Mouse (Mus musculus) G1E (cell line): ENCODE results near the gene Rab23. TPM values are rescaled to one million over a fixed set of nuclear protein-coding genes. Genes with fewer than 3 reads are reported as not detected.

Source experiments
- ATAC-seq: 2 replicates; pipeline ENCODE4 v1.8.0; 2016; ENCODE audit warnings: mild to moderate bottlenecking; ENCODE audit not compliant: insufficient number of reproducible peaks, poor library complexity, low FRiP score, severe bottlenecking; ENCODE audit errors: extremely low read depth
- DNase-seq: peaks from one replicate; pipeline ENCODE4 v3.0.0; 2012; ENCODE audit warnings: low spot score
- H3K27me3 ChIP-seq: 2 replicates; pipeline ENCODE4 v1.6.1; 2012; ENCODE audit warnings: mild to moderate bottlenecking, low read length, inconsistent platforms; ENCODE audit not compliant: insufficient read depth
- H3K36me3 ChIP-seq: replicated peaks from 2 replicates; pipeline ENCODE3; 2012; ENCODE audit warnings: mild to moderate bottlenecking, inconsistent platforms
- H3K4me1 ChIP-seq: 2 replicates; pipeline ENCODE4 v1.6.1; 2012; ENCODE audit warnings: low read depth, low read length, inconsistent platforms, mixed read lengths; ENCODE audit not compliant: insufficient read depth
- H3K4me3 ChIP-seq: 2 replicates; pipeline ENCODE4 v1.5.1; 2012; ENCODE audit warnings: low read depth, mild to moderate bottlenecking, inconsistent platforms, low read length, moderate library complexity, mixed read lengths
- H3K9me3 ChIP-seq: replicated peaks from 2 replicates; pipeline ENCODE4 v1.6.1; 2012; ENCODE audit warnings: inconsistent platforms
- CTCF ChIP-seq: IDR thresholded peaks from 2 replicates; pipeline ENCODE4 v1.5.1; 2012; ENCODE audit warnings: low read depth, low read length, inconsistent platforms, mixed read lengths
- GATA1 ChIP-seq: IDR thresholded peaks from 2 replicates; pipeline ENCODE4 v1.6.1; 2012; ENCODE audit warnings: borderline replicate concordance, low read length, inconsistent platforms, mixed read lengths
- GATA2 ChIP-seq: IDR thresholded peaks from 2 replicates; pipeline ENCODE4 v1.6.1; 2012; ENCODE audit warnings: low read depth, low read length, inconsistent platforms, borderline replicate concordance
- POLR2AphosphoS5 ChIP-seq: IDR thresholded peaks from 2 replicates; pipeline ENCODE4 v1.6.1; 2012; ENCODE audit warnings: low read depth, low read length, inconsistent platforms; ENCODE audit not compliant: insufficient replicate concordance
- TAL1 ChIP-seq: conservative IDR thresholded peaks from 2 replicates; pipeline ENCODE4 v1.6.1; 2012; ENCODE audit warnings: low read depth, low read length, inconsistent platforms, mixed read lengths
- polyA plus RNA-seq: library from polyadenylated mRNA; stranded (reverse); fragments of >175 nt; gene quantifications from 2 replicates; pipeline ENCODE4 v1.2.3, GENCODE M21; 2012
- total RNA-seq, 2 experiments: library from RNA; stranded (forward) in 1 of 2; stranded (reverse) in 1 of 2; fragments of 200-1000 nt in 1 of 2; fragments of >200 nt in 1 of 2; fragmentation: Nextera tagmentation in 1 of 2; gene quantifications; 2 replicates each; pipeline ENCODE4 v1.2.3; 2014 to 2017

Rab23 gene
- total and polyA plus RNA-seq, 3 experiments, result 0.27 TPM; not detected in 2

GRCm38 (mm10) chr1:33720231-33720630 is 544 bp downstream of the Rab23 start:
- Histone ChIP-seq H3K4me1 (no peaks in the 10 kb centered on the region), H3K27me3 (peaks cover 17% of the 10 kb centered on the region), H3K4me3 (no peak overlapping the region), H3K9me3 (peaks cover 8% of the 10 kb centered on the region), H3K36me3 (no peaks in the 10 kb centered on the region)
- ATAC-seq (no peak), DNase-seq (no peak)
- TF ChIP-seq GATA1 (no peak), TAL1 (no peak), CTCF (no peak), POLR2AphosphoS5 (no peak), GATA2 (no peak)

- no peak for ATAC-seq
- no peak overlapping the region for H3K4me3 ChIP-seq
- no peaks in the 10 kb centered on the region for H3K4me1 ChIP-seq
- H3K27me3 ChIP-seq, result peaks cover 17% of the 10 kb centered on the region
- DNase-seq, result no peak
- H3K36me3 ChIP-seq, result no peaks in the 10 kb centered on the region
- peaks cover 8% of the 10 kb centered on the region for H3K9me3 ChIP-seq
- no peak for TF ChIP-seq GATA1
- TF ChIP-seq CTCF, result no peak
- TF ChIP-seq GATA2, result no peak
- TF ChIP-seq POLR2AphosphoS5, result no peak
- no peak for TF ChIP-seq TAL1
Measured at GRCm38 (mm10) chr1:33721020-33721419, 1.3 kb downstream of the Rab23 start.

GRCm38 (mm10) chr1:33724516-33724915 is 4.8 kb downstream of the Rab23 start:
- DNase-seq, result no peak
- Histone ChIP-seq H3K4me3 (no peak overlapping the region), H3K9me3 (peaks cover 8% of the 10 kb centered on the region), H3K27me3 (peaks cover 20% of the 10 kb centered on the region), H3K36me3 (no peaks in the 10 kb centered on the region), H3K4me1 (no peaks in the 10 kb centered on the region)
- no peak for ATAC-seq
- TF ChIP-seq TAL1, result no peak
- TF ChIP-seq CTCF, result no peak
- TF ChIP-seq GATA2, result no peak
- no peak for TF ChIP-seq GATA1
- TF ChIP-seq POLR2AphosphoS5, result no peak

- TF ChIP-seq GATA1 (no peak), GATA2 (no peak), CTCF (no peak), TAL1 (no peak), POLR2AphosphoS5 (no peak)
- H3K36me3 ChIP-seq, result no peaks in the 10 kb centered on the region
- H3K4me1 ChIP-seq, result no peaks in the 10 kb centered on the region
- peaks cover 2% of the 10 kb centered on the region for H3K9me3 ChIP-seq
- H3K4me3 ChIP-seq, result no peak overlapping the region
- ATAC-seq, result no peak
- no peak for DNase-seq
- H3K27me3 ChIP-seq, result peaks cover 18% of the 10 kb centered on the region
Measured at GRCm38 (mm10) chr1:33725086-33725485, 5.4 kb downstream of the Rab23 start.

GRCm38 (mm10) chr1:33733044-33733443 is 13.4 kb downstream of the Rab23 start:
- TF ChIP-seq GATA1 (no peak), POLR2AphosphoS5 (peak; percentile 73; the same call in 1 of the 2 replicates)
- peaks cover 27% of the 10 kb centered on the region for H3K27me3 ChIP-seq
- H3K9me3 ChIP-seq, result no peaks in the 10 kb centered on the region

GRCm38 (mm10) chr1:33734001-33734685 is 14.5 kb downstream of the Rab23 start:
- no peaks in the 10 kb centered on the region for H3K36me3 ChIP-seq
- peaks cover 24% of the 10 kb centered on the region for H3K27me3 ChIP-seq
- no peak overlapping the region for H3K4me3 ChIP-seq
- peaks cover 8% of the 10 kb centered on the region for H3K4me1 ChIP-seq
- no peaks in the 10 kb centered on the region for H3K9me3 ChIP-seq
- no peak for DNase-seq
- ATAC-seq, result no peak
- TF ChIP-seq POLR2AphosphoS5, result no peak
- TF ChIP-seq GATA2, result no peak
- TF ChIP-seq TAL1, result no peak
- no peak for TF ChIP-seq GATA1
- no peak for TF ChIP-seq CTCF

More at GRCm38 (mm10) chr1:33733044-33733443, 13.4 kb downstream of the Rab23 start:
- no peak for DNase-seq
- no peaks in the 10 kb centered on the region for H3K36me3 ChIP-seq
- H3K4me3 ChIP-seq, result no peak overlapping the region
- no peak for ATAC-seq
- H3K4me1 ChIP-seq, result no peaks in the 10 kb centered on the region
